Mouse (Mus musculus) kidney, postnatal 14 days (tissue): Measurements from ENCODE around the gene Tbcel.

Source experiments
- DNase-seq: peaks from one replicate; pipeline ENCODE4 v3.0.0; 2022; ENCODE audit warnings: mixed read lengths

The Tbcel gene

GRCm38 (mm10) chr9:42382063-42382462 is 125.5 kb downstream of the Tbcel start:
- no peak for DNase-seq

- no peak for DNase-seq
Observed at GRCm38 (mm10) chr9:42378071-42378470, 129.5 kb downstream of the Tbcel start.

GRCm38 (mm10) chr9:42377656-42378055 is 130.0 kb downstream of the Tbcel start:
- no peak for DNase-seq

GRCm38 (mm10) chr9:42371670-42372368 is 135.8 kb downstream of the Tbcel start:
- no peak for DNase-seq
